Mouse (Mus musculus) small intestine, adult 2 months (tissue): ENCODE data around the gene Klhl36.

Source experiments
- CTCF ChIP-seq: fragments of 200-500 bp; IDR thresholded peaks from 2 replicates; pipeline ENCODE4 v1.5.1; 2012; ENCODE audit warnings: low read depth, mild to moderate bottlenecking, control low read depth, inconsistent platforms, low read length, moderate library complexity, mixed read lengths; ENCODE audit not compliant: insufficient replicate concordance, insufficient read length; ENCODE audit errors: extremely low read depth
- POLR2A ChIP-seq: fragments of 200-500 bp; IDR thresholded peaks from 2 replicates; pipeline ENCODE4 v1.6.1; 2012; ENCODE audit warnings: low read depth, mild to moderate bottlenecking, control low read depth, inconsistent platforms, low read length, moderate library complexity

GRCm38 (mm10) chr8:119847232-119847922, 14.7 kb upstream of the Klhl36 start:
- TF ChIP-seq CTCF (no peak), POLR2A (no peak)
